8 mouse cellular contexts compared by ENCODE assay signal in genomic region chr11:51831962-51832909, GRCm38 (mm10). TPM values are rescaled to one million over a fixed set of nuclear protein-coding genes. Genes with fewer than 3 reads are reported as not detected.
A peak's percentile ranks its signal among the peaks of the same experiment; 100 is the strongest.
DNase-seq lines count a peak whose midpoint lies in the region; ATAC-seq and TF ChIP-seq lines count a peak whose summit lies in the region.

No protein-coding gene starts in this region.

- WGBS in heart, postnatal 0 days: 78% methylated on average over 4 of the region's 4 CpGs
- 64% methylated on average over 4 of the region's 4 CpGs for WGBS in heart, embryonic 12.5 days
- 56% methylated on average over 4 of the region's 4 CpGs for WGBS in liver, embryonic 15.5 days (ENCODE audit: insufficient replicate concordance)

- no peak overlapping the region for H3K4me3 ChIP-seq in heart, postnatal 0 days (ENCODE audit: low read depth, low read length)
- no peak overlapping the region for H3K4me3 ChIP-seq in heart, embryonic 12.5 days
- H3K4me3 ChIP-seq in liver, embryonic 15.5 days (replicated peaks): no peak overlapping the region

- no peaks in the 10 kb centered on the region for H3K4me1 ChIP-seq in heart, postnatal 0 days (ENCODE audit: control insufficient read depth, insufficient read depth)
- H3K4me1 ChIP-seq in heart, embryonic 12.5 days (replicated peaks): 0 out of 2 replicates have a peak, but pooled peaks cover 3% of the 10 kb centered on the region
- H3K4me1 ChIP-seq in liver, embryonic 15.5 days (replicated peaks): peaks cover 53% of the 10 kb centered on the region

- no peak overlapping the region for H3K27ac ChIP-seq in heart, postnatal 0 days (ENCODE audit: low read depth)
- no peak overlapping the region for H3K27ac ChIP-seq in heart, embryonic 12.5 days (ENCODE audit: poor library complexity, severe bottlenecking)
- peak overlapping the region; percentile 68 for H3K27ac ChIP-seq in liver, embryonic 15.5 days (replicated peaks)

- no peak for TF ChIP-seq CTCF in heart, postnatal 0 days (IDR thresholded peaks at IDR 0.05; ENCODE audit: low read depth)

- peaks cover 11% of the 10 kb centered on the region; the same call in 1 of the 2 replicates for H3K36me3 ChIP-seq in heart, postnatal 0 days (replicated peaks; ENCODE audit: control insufficient read depth, insufficient read depth, low read length)
- no peaks in the 10 kb centered on the region for H3K36me3 ChIP-seq in heart, embryonic 12.5 days
- H3K36me3 ChIP-seq in liver, embryonic 15.5 days (replicated peaks): peaks cover 13% of the 10 kb centered on the region

- ATAC-seq in heart, postnatal 0 days (ENCODE audit: insufficient read depth, low read depth): peak; percentile 4; the same call in 1 of the 2 replicates
- ATAC-seq in heart, embryonic 12.5 days (ENCODE audit: insufficient number of reproducible peaks, low FRiP score): no peak
- peak; percentile 91 for ATAC-seq in liver, embryonic 15.5 days (ENCODE audit: insufficient read depth)

- no peak overlapping the region for H3K9ac ChIP-seq in heart, postnatal 0 days (replicated peaks; ENCODE audit: low read depth, low read length)
- H3K9ac ChIP-seq in heart, embryonic 12.5 days: no peak overlapping the region
- no peak overlapping the region for H3K9ac ChIP-seq in liver, embryonic 15.5 days

- H3K9me3 ChIP-seq in heart, postnatal 0 days (replicated peaks; ENCODE audit: control insufficient read depth, low read length): no peaks in the 10 kb centered on the region
- no peaks in the 10 kb centered on the region for H3K9me3 ChIP-seq in heart, embryonic 12.5 days (replicated peaks)
- H3K9me3 ChIP-seq in liver, embryonic 15.5 days (replicated peaks): no peaks in the 10 kb centered on the region

- no peaks in the 10 kb centered on the region for H3K27me3 ChIP-seq in heart, postnatal 0 days (ENCODE audit: control insufficient read depth, insufficient read depth, low read length)
- no peaks in the 10 kb centered on the region; the same call in 1 of the 2 replicates for H3K27me3 ChIP-seq in heart, embryonic 12.5 days (replicated peaks)
- no peaks in the 10 kb centered on the region for H3K27me3 ChIP-seq in liver, embryonic 15.5 days

- TF ChIP-seq EP300 in heart, postnatal 0 days (IDR thresholded peaks at IDR 0.05; ENCODE audit: low read depth): no peak

- no peak overlapping the region for H3K4me2 ChIP-seq in heart, postnatal 0 days (ENCODE audit: low read depth, low read length)
- no peak overlapping the region for H3K4me2 ChIP-seq in heart, embryonic 12.5 days
- peak overlapping the region; percentile 35 for H3K4me2 ChIP-seq in liver, embryonic 15.5 days

- no peak for DNase-seq in heart, postnatal 0 days (ENCODE audit: low spot score)
- peak; percentile 63 for DNase-seq in 3T3-L1 (ENCODE audit: low read depth, low spot score)
- DNase-seq in adrenal gland, postnatal 14 days: peak; percentile 83
- peak; percentile 54 for DNase-seq in fibroblast of lung, adult 2 months (ENCODE audit: low read depth)
- no peak for DNase-seq in embryo, embryonic 9.5 days (ENCODE audit: extremely low spot score)
- DNase-seq in urinary bladder, postnatal 10 days (ENCODE audit: low spot score): no peak

RNA-seq across cellular contexts. Expression of gene Jade2, which starts 25.2 kb away (rescaled TPM):
- 1.9 and 2.3 TPM in 2 replicates for total RNA-seq in heart, postnatal 0 days (2014; rRNA removed; ENCODE audit: low replicate concordance)
- polyA plus RNA-seq in heart, postnatal 0 days (2015; fragmentation: Nextera tagmentation; extraction: Ambion mirVana): 0.60 and 0.72 TPM in 2 replicates
- polyA plus RNA-seq in heart, embryonic 12.5 days (2016; fragmentation: Nextera tagmentation; extraction: Ambion mirVana): 0.57 and 0.81 TPM in 2 replicates
- 11.9 and 15.1 TPM in 2 replicates for total RNA-seq in adrenal gland, postnatal 14 days (2021)
- polyA plus RNA-seq in liver, embryonic 15.5 days (2015; fragmentation: Nextera tagmentation; extraction: Ambion mirVana): 0.69 and 0.83 TPM in 2 replicates

Comparison
In these comparisons a context has a peak if more than half of its experiments do, and no peak if none do; other contexts are left out.
1. DNase-seq: peak in 3T3-L1 (single experiment), adrenal gland, postnatal 14 days (single experiment) and fibroblast of lung, adult 2 months (single experiment); none in heart, postnatal 0 days (single experiment), embryo, embryonic 9.5 days (single experiment) and urinary bladder, postnatal 10 days (single experiment).